Mouse (Mus musculus): ENCODE measurements around the gene Efcab11.

The Efcab11 gene

DNA sequence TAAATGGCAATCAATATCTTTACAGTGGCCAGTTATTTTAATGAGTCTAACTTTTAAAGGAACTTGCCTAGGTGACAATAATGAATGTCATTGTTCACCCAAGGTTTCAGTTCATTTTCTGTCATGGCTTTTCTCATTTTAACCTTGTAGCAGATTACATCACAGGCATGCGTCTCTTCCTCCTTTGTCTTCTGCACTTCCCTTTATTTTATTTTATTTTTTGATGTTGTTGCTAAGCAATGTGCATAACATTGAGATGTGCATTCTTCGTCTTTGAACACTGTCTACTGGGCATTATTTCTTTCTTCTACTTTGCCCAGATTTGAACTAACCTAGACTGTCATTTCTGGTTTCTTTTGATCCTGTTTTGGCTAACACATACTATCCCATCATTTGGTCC, 88.3 kb downstream of the Efcab11 start:
- peak; percentile 46 to 48 for DNase-seq

DNA sequence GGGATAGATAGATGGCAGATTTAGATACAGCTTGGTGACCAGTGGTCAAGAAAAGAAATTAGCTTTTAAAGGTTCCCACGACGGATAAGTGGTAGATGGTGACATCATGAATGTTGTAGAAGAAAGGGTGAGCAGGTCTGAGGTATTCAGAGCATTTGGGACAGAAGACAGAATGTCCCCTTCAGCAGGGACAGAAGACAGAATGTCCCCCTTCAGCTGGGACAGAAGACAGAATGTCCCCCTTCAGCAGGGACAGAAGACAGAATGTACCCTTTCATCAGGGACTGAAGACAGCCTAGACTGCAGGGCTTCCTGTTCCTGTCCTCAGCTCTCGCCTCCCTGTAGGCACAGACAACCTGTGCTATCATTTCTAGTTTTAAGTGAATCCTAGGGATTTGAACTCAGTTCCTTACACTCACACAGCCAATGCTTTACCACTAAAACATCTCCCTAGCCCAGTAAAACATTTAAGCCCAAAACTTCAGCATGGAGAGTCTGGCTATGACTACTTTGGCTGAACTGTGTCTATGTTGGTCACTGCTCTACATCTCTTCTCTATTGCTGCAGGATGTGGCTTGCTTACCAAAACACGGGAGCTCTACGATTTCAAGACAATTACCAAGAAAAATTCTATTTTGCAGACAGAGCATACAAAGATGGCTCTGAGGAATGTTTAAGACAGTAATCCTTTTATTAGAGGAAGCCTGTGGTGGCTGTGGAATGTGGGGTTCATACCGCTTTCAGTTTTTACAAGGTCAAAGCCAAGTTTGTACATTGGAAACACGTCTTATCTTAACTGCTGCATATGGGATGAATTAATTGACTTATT, 89.2 kb downstream of the Efcab11 start:
- DNase-seq = peak in 1 of 2 experiments; percentile 18

DNA sequence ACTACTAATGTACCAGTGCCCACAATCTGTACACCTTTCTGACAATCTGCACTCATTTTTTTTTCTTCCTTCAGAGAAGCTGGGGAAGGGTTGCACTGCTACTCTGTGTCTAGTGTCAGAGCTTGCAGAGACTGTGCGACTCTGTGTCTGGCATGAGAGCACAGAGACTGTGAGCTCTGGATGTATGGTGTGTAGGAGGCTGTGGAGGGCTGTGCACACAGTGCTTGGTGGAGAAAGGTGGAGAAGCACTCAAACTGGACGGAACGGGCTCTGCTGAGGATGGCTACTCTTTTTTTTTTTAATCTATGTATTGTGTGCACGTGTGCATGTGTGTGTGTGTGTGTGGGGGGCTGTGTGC, 90.1 kb downstream of the Efcab11 start:
- DNase-seq = no peak

DNA sequence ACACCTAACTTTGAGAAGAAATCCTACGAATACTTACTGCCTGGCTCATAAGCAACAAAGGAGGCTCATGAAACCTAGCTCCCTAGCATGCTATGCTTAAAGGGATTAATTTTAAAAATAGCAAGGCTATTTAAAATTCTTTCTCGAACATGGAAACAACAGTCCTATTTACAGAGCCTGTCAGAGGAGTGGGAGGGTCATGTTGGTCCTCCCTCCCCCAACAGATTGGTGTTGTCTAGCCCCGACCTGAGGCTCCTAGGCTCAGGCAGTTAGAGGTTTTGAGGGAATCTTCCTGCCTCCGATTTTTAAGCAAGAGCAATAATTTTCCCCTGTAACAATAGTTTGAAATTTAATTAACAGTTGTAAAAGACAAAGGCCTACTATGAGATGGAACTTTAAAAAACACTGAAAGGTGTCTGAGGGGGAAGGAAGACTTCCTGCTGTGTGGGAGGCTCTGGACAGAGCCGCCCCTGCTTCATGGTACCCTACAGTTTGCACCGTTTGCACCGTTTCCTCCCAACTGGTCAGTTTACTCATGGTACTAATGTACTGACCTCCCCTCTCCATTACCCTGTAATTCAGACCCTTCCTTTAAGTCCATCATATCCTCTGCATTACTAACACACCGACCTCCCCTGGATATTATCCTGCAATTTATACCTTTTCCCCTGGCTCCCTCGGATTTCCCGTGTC, 90.6 kb downstream of the Efcab11 start:
- no peak for DNase-seq

DNA sequence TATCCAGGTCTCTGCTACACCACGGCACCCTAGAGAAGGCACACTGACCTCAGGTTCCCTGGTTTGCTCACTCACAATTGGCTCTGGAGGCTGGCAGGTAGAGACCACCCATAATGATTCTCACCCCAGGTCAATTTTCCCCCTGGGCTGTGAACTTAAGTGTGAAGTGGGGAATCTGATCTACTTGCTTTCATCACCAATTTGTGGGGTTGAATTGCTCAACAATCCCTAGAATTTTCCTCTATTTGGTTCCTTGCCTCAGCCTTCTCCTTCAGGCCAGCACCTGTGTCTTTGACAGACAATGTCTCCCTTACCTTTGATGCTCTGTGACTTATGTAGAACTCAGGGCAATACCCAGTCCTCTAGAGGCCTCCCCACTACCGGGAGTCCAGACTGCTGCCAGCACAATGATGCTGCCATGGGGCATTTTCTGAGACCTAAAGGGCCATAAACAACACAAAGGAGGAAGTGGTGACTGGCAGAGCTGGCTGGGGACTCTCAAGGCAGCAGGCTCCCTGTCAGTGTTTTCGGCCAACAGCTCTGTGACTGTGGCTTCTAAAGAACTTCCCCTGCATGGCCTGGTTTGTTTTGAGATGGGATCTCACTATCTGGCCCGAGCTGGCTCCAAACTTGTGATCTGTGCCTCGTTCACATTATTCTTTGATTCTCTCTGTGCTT, 94.8 kb downstream of the Efcab11 start:
- peak; percentile 78 to 82 for DNase-seq

DNA sequence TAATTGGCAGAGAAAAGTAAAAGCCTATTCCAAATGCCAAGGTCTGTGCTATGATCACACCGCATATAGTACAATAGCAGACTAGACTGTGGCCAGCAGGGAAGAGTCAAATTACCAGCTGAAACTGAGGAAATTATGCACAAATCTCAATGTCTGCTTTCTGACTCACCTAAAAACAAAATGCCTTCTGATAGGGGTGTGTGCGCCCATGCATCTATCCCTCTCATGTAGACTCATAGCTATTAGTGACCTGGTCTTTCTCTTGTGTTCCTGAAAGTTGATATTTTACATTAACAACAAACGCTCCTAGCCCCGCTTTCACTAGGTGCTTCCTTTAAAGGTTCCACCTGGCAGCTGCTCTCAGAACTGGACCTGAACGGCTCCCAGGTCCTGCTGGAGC, 102.5 kb downstream of the Efcab11 start:
- no peak for DNase-seq

DNA sequence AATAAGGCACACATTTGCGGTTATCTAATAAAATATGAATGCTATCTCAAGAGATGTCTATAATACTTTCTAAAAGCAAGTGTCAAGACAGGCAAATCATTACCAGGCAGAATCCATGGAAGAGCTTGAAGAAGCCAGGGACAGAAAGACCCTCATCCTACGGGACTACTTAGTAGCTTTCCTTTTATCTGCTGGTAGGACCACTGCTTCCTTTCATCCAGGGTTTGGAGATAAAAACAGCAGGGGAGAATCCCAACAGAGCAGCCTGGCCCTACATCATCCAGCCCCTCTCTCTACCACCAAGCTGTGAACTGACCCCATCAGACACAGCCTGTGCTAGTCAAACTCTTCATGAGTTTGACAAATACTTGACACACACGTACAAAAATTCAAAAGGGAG, 103.8 kb downstream of the Efcab11 start:
- DNase-seq = no peak

DNA sequence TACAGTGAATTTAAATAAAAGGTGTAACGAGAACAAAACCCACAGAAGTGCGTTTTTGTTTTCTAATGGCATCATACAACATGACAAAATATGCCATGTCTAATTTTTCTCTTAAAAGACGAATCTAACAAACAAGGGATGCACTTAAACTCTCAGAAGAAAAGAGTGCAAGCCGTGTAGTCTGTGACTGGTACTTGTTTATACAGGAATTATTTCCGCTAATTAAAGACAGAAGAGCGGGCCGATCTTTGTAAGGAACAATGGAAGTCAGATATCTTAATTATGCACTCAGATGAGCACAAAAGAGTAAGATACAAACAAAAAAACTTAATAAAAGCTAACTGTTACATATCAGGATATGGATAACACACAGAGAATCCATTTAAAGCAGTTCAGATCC, 104.3 kb downstream of the Efcab11 start:
- no peak for DNase-seq

DNA sequence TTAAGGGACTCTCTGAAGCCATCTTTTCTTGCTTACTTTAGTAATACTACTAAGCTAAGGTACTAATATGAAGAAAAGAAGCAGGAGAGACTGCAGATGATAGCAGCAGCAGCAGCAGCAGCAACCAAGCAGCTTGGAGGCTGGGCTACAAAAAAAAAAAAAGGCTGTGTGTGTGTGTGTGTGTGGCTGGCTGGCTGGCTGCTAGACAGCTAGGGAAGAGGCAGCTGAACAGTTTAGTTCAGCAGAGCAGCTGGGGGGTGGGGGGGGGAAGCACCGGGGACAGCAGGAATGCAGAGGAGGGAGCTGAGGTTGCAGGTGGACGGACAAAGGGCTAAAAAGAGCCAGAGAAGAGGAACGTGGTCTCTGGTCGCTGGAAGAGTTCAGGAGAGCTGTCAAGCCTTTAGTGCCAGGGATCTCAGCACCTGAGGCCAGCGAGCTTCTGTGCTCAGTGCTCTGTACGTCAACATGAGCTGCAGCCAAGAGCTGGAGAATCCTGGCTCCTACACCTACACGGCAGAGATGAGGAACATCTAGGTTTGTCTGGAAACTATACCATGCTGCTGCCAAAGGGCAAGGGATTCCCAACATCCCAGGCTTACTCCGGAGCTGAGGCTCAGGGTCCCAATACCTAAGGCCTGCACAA, 107.6 kb downstream of the Efcab11 start:
- no peak for DNase-seq

DNA sequence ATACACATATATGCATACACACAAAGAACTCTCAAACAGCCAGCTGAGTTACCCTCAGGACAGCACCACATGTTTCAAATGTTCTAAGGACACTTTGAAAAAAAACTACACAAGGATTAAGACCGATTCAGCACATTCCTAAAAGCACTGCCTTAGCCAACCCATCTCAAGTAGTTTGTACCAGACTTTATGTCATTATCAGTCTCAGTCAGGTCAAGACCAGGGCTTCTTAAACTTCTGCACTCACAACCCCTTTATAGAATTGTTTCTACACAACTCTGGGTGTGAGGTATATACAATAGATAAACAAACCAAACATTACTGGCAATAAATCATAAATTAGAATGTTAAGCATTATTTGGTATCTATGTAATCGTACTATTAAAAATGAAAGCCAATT, 109.4 kb downstream of the Efcab11 start:
- no peak for DNase-seq

DNA sequence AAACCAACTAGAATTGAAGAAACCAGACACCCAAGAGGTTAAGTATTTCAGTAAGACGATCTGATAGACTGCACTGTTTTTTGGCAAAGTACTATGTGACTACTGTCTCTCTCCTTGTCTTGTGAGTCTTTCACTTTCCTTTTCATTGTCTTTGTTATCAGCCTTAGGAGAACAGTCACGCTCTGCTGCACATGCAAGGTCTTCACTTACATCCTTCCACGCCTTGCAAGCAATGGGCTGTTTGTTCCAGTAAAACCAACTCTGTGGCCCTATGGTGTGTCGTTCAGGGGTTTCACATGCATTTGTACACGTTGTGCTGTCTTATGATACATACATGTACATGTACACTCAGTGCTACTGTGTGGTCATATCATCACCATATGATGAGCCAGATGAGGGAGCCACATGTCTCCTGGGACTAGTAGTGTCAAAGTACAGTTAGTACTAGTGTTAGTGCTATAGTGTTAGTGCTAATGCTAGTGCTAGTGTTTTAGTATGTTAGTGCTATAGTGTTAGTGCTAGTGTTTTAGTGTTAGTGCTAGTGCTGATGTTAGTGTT, 110.5 kb downstream of the Efcab11 start:
- peak; percentile 52 to 57 for DNase-seq

DNA sequence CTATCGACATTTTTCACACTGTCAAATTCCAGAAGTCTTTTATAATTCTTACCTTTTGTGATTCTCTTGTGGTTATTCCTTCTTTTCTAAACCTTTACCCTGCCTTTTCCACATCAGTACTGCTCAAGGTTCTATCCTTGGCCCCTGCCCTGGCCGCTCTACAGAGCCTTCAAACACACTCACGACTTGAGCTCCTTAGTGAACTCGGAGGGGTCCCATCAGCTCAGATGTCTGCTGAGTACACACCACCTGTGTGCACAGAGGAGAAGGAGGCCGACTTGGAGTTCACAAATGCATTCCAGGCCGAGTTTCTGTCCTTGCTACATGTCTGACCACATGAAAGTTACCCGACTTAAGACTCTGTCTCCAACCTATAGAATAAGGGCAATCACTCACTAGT, 113.2 kb downstream of the Efcab11 start:
- DNase-seq = no peak

DNA sequence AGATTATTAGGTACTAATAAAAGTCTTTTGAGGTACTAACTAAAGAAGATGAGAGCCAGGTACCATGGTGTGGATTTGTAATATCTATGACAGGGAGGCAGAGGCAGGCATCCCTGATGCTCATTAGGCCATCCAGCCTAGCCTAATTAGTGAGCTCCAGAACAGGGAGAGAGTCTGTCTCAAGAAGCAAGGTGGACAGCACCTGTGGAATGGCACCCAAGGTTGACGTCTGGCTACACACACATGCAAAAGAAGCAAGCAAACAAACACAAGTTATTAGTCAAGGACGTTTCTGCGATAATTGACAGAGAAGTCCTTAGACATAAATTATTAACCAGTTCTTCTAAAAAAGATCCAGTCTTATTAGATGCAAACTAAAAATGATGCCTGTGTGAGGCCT, 114.6 kb downstream of the Efcab11 start:
- DNase-seq = no peak

DNA sequence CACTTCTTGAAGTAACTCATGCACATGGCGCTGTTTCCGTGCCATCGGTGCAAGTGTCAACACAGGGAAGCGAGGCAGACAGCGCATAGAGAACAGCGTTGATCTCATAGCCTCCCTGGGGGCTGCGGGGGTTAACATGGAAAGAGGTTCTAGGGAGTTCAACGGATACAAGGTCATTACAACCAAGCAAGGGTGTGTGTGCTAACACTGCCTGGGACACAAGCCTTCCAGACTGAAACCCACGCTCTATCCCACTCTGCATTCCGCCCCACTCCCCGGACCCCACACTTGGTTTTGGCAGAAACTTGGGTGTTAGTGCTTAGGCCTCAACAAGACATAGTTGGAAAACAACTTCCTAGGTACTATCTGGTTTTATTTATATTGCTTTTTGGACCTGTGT, 116.5 kb downstream of the Efcab11 start:
- DNase-seq = no peak

DNA sequence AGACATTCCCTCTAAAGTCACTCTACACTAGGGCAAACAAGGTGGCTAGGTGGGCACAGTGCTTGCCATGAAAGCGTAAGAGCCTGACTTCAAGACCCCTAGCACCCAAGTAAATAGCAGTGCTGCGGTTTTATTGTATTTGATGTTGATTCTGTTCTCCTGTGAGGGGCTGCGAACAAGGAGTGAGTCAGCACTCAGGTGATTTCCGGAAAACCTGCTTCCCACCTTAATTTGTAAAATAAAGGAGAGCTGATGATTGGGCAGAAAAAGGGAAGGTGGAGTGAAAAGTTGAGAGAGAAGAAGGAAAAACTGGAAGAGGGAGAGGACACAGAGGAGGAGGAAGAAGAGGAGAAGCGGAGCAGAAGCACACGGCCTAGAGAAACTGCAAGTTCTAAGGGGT, 118.3 kb downstream of the Efcab11 start:
- DNase-seq = no peak

DNA sequence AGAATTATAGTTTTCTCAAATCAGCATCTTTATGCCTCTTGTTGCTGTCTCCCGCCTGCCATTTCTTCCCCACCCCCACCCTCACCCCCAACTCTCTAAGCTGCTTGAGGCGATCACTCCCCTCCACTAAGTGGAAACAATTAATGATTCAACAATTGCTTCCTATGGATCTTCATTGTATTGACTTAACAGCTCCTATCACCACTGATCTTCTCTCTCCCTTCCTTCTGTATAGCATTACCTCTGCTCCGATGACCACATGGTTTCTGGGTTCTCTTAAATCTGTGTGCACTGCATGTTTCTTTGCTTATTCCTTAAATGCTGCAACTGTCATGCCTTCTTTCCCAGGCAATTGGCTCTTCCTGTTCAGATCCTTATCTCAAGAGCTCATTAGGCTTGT, 120.2 kb downstream of the Efcab11 start:
- DNase-seq = no peak

DNA sequence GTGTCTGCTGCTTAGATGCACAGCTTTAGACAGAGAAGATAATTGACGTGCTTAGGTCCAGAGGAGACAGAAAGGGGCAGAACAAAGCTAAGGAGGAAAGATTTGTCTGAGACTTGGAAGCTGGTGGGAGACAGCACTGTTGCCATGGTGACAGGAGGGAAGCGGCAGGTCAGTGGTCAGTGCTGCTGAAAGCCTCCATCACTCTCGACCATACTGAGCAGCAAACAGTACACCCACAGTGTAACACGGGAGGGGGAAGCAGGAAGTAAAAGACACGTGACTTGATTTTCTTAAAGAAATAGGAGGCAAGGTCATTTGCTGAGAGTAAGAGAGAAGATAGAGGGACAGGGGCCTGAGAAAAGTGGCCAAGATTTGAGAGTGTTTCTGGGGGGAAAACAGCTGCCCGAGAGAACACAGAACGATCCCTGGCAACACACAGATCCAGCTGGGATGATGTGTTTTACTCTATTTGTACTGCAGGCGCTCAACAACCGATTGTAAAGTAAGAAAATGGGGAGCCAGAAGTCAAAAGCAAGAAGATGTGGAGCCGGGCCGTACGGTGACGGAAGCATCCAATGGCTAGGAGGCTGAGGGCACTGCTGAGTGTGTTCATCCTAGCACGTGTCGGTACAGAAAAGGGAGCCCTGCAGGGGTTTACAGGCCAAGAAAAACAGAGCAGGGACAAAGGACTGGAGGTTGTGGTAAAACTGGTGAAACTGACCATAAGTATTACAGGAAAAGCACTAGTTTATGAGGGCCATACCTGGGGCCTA, 126.3 kb downstream of the Efcab11 start:
- DNase-seq = no peak

DNA sequence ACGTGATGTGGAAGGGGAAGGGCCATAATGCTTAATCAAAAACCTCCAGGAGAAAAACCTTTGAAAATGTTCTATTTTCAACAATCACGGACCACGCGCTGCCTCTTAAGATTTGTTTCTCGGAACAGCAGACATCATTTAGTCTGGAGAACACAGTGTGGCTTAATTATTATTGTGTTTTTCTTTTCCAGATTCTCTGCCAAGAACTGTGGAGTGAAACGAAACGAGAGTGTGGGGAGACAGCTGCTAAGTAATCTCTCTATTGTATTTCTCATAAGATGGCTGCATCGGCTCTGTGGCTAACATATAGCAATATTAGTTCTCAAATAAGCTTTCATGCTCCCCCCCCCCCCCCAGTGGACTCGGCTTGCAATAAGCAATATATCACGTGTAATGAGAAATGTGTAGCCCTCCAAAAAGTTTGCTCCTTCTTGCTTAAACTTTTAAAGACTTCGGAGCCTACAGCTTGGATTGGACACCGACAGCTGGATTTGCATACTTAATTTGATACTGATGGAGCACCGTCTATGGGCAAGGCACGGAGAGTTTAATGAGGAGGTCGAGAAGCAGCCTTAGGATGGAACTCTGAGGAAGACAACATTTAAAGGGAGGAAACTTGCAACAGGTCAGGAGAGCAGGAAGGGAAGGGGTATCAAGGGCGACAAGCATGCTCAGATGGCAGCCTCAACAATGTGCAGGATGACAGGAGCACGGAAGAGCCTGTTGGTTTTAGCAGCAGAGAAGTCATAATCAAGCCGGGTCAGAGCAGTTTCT, 127.1 kb downstream of the Efcab11 start:
- DNase-seq = no peak

DNA sequence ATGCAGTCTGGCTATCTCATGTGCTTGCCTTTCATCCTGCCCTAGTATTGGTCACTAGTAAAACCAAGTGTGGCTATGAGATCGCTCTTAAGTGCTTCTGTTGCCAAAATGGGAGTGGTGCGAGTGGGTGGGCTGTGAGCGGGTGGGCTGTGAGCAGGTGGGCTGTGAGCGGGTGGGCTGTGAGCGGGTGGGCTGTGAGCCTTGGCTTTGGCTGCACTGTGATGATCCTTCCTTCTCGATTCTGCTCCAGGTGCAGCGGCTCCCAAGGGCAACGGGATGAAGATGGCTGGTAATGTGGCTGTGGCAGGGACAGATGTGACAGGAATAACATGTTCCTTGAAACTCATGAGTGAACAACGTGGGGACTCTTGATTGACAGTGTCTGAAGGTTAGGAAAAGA, 128.0 kb downstream of the Efcab11 start:
- no peak for DNase-seq

DNA sequence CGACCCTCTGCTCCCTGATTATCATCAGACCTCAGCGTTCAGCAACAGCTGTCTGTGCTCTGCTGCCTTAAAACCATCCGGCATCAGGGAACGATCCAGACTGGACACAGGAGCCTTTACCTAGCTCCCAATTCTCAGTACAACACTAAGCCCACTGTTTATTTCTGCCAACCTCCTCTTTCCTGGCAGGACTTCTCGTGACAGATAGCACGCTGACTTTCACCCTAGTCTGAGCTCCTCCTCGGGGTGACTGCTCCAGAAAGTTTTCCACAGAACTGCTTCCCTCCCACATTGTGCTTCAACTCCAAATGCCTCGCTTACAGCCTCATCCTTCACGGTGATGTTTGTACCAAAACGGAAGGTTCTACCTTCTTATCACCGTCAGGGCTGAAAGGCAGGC, 131.3 kb downstream of the Efcab11 start:
- no peak for DNase-seq

DNA sequence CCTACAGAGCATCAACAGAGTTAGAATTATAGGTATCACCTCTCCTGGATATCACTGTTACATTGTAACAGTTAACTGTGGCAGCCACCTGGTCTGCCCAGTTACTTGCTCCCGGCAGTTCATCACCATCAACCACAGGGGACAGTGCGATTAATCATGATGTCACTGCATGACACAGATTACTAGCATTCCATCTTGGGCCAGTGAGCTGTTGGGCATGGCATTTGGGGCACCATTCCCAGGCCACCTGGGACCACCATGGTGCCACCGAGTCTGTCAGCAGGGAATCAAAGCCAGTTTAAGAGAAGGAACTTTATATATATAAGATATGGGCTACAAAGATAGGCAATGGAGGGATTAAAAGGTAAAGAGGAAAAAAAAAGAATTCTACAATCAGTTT, 134.8 kb downstream of the Efcab11 start:
- no peak for DNase-seq

DNA sequence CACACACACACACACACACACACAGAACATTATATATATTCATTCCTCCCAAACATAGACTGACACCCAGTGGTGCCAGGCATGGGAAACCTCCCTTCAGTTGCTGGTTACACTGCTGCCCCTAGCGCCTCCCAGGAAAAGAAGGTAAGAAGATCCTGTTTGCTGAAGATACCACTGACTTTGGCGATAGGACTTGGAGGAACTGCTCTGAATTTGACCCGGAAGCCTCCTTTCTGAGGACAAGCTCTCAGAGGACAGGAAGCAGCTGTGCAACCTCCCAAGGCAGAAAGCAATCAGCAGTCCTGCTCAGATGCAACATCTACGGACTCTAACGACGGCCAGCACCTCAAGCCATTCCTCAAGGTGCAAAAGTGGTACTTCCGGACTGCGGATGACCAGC, 142.6 kb downstream of the Efcab11 start:
- peak; percentile 26 to 34 for DNase-seq

Data from B cell, adult 2 months (primary cell).